Mouse (Mus musculus): ENCODE results near the gene Chic2.

Chic2 gene

GRCm38 (mm10) chr5:75067125-75067756, 22.7 kb upstream of the Chic2 start:
- no peak for DNase-seq (ENCODE audit: low read depth, low spot score)

DNA sequence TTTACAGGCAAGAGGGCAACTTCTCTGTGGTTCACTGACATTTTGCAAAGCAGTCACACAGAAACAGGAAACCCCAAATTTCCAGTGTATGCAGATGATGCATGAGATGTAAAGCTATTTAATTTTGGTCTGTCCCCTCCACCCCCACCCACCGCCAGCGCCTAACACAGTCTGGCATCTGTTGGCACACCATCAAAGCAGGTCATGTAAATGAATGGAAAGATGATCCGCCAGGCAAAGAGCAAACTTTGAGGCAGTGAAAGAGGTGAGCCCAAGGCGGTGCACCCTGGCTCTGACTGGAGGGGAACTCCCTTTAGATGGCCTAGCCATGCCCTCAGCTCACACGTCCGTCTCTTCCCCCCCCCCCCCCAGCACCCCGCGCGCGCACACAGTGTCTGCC, 22.1 kb upstream of the Chic2 start:
- no peak for DNase-seq (ENCODE audit: low read depth, low spot score)

- DNase-seq (ENCODE audit: low read depth, low spot score): no peak
These were observed 18.6 kb upstream of the Chic2 start for GRCm38 (mm10) chr5:75063177-75063576.

GRCm38 (mm10) chr5:75051109-75051508, 6.5 kb upstream of the Chic2 start:
- DNase-seq (ENCODE audit: low read depth, low spot score): no peak

GRCm38 (mm10) chr5:75046681-75047321, 2.2 kb upstream of the Chic2 start:
- no peak for DNase-seq (ENCODE audit: low read depth, low spot score)

GRCm38 (mm10) chr5:75045371-75045770, 797 bp upstream of the Chic2 start:
- DNase-seq (ENCODE audit: low read depth, low spot score): no peak

- DNase-seq (ENCODE audit: low read depth, low spot score): peak; percentile 21
These were observed 813 bp downstream of the Chic2 start for GRCm38 (mm10) chr5:75043621-75044301.

- DNase-seq (ENCODE audit: low read depth, low spot score): peak; percentile 3
These were observed 1.5 kb downstream of the Chic2 start for GRCm38 (mm10) chr5:75043011-75043445.

GRCm38 (mm10) chr5:75039307-75039706, 5.3 kb downstream of the Chic2 start:
- DNase-seq (ENCODE audit: low read depth, low spot score): no peak

GRCm38 (mm10) chr5:75035475-75035874, 9.1 kb downstream of the Chic2 start:
- DNase-seq (ENCODE audit: low read depth, low spot score): no peak

GRCm38 (mm10) chr5:75014768-75015167, 29.8 kb downstream of the Chic2 start:
- no peak for DNase-seq (ENCODE audit: low read depth, low spot score)

- DNase-seq (ENCODE audit: low read depth, low spot score): no peak
These were observed 31.7 kb downstream of the Chic2 start for GRCm38 (mm10) chr5:75012771-75013421.

- DNase-seq (ENCODE audit: low read depth, low spot score): no peak
These were observed 32.4 kb downstream of the Chic2 start for GRCm38 (mm10) chr5:75011985-75012738.

- DNase-seq (ENCODE audit: low read depth, low spot score): no peak
These were observed 39.8 kb downstream of the Chic2 start for GRCm38 (mm10) chr5:75004755-75005154.

GRCm38 (mm10) chr5:75002109-75002508, 42.5 kb downstream of the Chic2 start:
- no peak for DNase-seq (ENCODE audit: low read depth, low spot score)

- DNase-seq (ENCODE audit: low read depth, low spot score): no peak
These were observed 45.7 kb downstream of the Chic2 start for GRCm38 (mm10) chr5:74998716-74999512.

GRCm38 (mm10) chr5:74994947-74995346, 49.6 kb downstream of the Chic2 start:
- DNase-seq (ENCODE audit: low read depth, low spot score): no peak

DNA sequence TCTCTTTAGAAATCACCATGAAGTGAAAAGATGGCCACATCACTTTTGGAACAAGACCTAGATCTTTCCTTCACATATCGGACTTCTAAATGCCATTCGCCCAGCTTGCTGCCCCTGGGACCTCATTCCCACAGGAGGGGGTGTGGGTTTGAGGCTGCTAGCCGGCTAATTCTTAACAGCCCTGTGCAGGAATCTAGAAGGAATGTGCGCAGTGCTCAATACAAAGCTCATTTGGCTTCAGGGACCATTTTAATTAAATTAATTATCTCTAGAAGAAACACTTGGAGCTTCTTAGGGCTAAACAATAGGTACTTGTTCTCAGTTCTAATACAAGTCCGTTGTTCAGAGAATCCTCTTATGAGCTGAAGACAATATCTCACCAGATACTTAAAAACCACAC, 60.5 kb downstream of the Chic2 start:
- DNase-seq (ENCODE audit: low read depth, low spot score): no peak

- DNase-seq (ENCODE audit: low read depth, low spot score): no peak
These were observed 64.0 kb downstream of the Chic2 start for GRCm38 (mm10) chr5:74980574-74980973.

GRCm38 (mm10) chr5:74980154-74980553, 64.4 kb downstream of the Chic2 start:
- no peak for DNase-seq (ENCODE audit: low read depth, low spot score)

- DNase-seq (ENCODE audit: low read depth, low spot score): no peak
These were observed 65.0 kb downstream of the Chic2 start for GRCm38 (mm10) chr5:74979586-74979985.

Data from c-Kit-negative CD71-positive TER-119-positive erythroid progenitor cells, embryonic 14.5 days (primary cell).